Mouse (Mus musculus) small intestine, adult 2 months (tissue): ENCODE measurements around the gene Reep3. TPM values are rescaled to one million over a fixed set of nuclear protein-coding genes. Genes with fewer than 3 reads are reported as not detected.

Experiments
- H3K27ac ChIP-seq: fragments of 200-500 bp; 2 replicates; pipeline ENCODE4 v1.5.1; 2012; ENCODE audit warnings: low read depth, low read length, control low read depth, inconsistent platforms; ENCODE audit not compliant: insufficient read depth
- H3K27me3 ChIP-seq: fragments of 200-500 bp; 2 replicates; pipeline ENCODE4 v1.6.1; 2012; ENCODE audit warnings: mild to moderate bottlenecking, moderate library complexity, low read length, inconsistent platforms; ENCODE audit not compliant: control insufficient read depth, insufficient read depth
- H3K36me3 ChIP-seq: fragments of 200-500 bp; 2 replicates; pipeline ENCODE4 v1.6.1; 2012; ENCODE audit warnings: mild to moderate bottlenecking, low read length, control low read depth, inconsistent platforms; ENCODE audit not compliant: control insufficient read depth, insufficient read depth
- H3K4me1 ChIP-seq: fragments of 200-500 bp; 2 replicates; pipeline ENCODE4 v1.6.1; 2012; ENCODE audit warnings: low read length, inconsistent platforms, mixed read lengths; ENCODE audit not compliant: control insufficient read depth, insufficient read depth, insufficient read length
- H3K4me3 ChIP-seq: fragments of 200-500 bp; 2 replicates; pipeline ENCODE4 v1.5.1; 2012; ENCODE audit warnings: low read depth, mild to moderate bottlenecking, control low read depth, inconsistent platforms, low read length, moderate library complexity
- CTCF ChIP-seq: fragments of 200-500 bp; IDR thresholded peaks from 2 replicates; pipeline ENCODE4 v1.5.1; 2012; ENCODE audit warnings: low read depth, mild to moderate bottlenecking, control low read depth, inconsistent platforms, low read length, moderate library complexity, mixed read lengths; ENCODE audit not compliant: insufficient replicate concordance, insufficient read length; ENCODE audit errors: extremely low read depth
- POLR2A ChIP-seq: fragments of 200-500 bp; IDR thresholded peaks from 2 replicates; pipeline ENCODE4 v1.6.1; 2012; ENCODE audit warnings: low read depth, mild to moderate bottlenecking, control low read depth, inconsistent platforms, low read length, moderate library complexity
- WGBS: fragments of 180-500 bp; shearing (Covaris S2); methylation state at CpG from one replicate; pipeline ENCODE4 v1.1.7; 2018; 5-methylcytosine and 5-hydroxymethylcytosine counted together
- polyA plus RNA-seq: library from polyadenylated mRNA; depleted of rRNA; stranded (reverse); fragments of >200 nt; gene quantifications from 2 replicates; pipeline ENCODE4 v1.2.3, GENCODE M21; 2012

The Reep3 gene
- polyA plus RNA-seq, 1 experiment: 16.4 TPM

DNA sequence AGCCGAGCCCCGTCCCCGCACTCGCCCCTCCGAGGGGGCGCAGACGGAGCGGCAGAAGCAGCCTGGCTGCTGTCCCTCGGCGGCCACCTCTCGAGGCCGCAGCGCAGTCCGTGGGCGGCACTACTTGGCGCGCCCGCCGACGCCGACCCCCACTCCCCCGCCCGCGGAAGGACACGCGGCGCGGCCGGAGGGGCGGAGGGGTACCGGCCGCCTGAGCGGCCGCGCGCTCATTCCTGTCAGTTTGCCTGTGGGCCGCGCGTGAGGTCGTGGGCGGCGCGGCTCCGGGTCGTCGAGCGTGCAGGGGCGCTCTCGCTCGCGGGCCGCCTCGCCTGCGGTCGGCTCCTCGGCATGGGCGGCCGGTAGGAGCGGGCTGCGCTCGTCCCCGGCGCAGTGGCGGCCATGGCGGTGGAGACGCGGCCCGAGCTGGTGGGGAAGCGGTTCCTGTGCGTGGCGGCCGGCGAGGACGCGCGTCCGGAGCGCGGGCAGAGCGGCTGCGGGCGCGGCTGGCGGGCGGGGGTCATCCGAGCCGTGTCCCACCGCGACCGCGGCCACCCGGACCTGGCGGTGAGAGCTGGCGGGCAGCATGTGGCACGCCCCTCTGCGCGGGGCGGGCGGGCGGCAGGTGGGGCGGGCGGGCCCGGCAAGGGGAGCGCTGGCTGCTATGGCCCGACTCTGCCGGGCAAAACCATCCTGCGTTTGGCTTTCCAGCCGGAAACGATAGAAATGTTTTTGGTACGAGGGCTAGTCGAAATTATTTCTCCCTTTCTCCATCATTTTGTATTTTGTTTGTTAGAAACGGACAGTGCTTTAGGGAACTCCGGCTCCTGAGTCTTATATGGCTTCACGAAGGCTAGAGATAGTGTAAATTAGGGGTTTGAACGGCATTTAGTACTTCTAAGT, 30.4 kb upstream of the Reep3 start:
- H3K36me3 ChIP-seq: no peaks in the 10 kb centered on the region
- TF ChIP-seq CTCF: no peak
- TF ChIP-seq POLR2A: no peak

DNA sequence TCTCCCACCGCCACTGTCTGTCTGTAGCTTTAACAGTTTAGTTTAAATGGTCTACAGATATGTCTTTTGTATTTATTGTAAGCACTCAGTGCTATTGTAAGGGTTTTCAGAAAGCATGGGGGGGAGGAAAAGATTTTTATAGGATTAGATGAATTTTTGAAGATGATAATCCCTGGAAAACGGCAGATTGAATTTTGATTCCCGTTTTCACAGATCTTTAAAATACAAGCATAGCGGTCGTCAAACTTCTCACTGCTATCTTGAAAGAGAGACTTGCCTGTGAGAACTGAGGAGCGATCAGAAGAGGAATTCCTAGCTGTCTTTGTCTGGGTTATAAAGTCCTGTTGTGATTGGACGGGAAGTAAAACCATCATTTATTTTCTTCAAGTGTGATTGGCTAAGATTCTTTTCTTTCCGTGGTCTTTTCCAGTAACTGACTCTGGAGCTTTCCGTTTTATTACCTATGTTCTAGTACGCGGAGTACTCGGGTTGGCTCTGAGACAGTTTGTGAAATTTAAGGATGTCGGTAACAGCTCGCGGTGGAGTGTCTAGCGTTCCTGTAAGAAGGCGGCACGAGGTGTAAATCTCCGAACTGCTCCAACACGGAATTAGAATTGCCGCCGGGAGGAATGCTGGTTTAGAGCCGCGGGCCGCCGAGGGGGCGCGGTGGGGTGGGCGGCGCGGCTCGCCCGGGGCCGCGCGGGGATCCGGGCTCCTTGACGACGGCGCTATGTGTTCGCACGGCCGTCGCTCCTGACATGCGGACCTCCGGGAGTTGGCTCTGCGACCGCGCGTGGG, 29.5 kb upstream of the Reep3 start:
- WGBS: 3% methylated on average over 50 of the region's 50 CpGs
- no peak overlapping the region for H3K27ac ChIP-seq
- TF ChIP-seq CTCF (no peak), POLR2A (no peak)

More for the DNA sequence above, 30.4 kb upstream of the Reep3 start:
- under 1% methylated on average over 113 of the region's 115 CpGs for WGBS
- Histone ChIP-seq H3K27ac (no peak overlapping the region), H3K4me3 (peak overlapping the region; percentile 98), H3K27me3 (no peaks in the 10 kb centered on the region), H3K4me1 (no peaks in the 10 kb centered on the region)

DNA sequence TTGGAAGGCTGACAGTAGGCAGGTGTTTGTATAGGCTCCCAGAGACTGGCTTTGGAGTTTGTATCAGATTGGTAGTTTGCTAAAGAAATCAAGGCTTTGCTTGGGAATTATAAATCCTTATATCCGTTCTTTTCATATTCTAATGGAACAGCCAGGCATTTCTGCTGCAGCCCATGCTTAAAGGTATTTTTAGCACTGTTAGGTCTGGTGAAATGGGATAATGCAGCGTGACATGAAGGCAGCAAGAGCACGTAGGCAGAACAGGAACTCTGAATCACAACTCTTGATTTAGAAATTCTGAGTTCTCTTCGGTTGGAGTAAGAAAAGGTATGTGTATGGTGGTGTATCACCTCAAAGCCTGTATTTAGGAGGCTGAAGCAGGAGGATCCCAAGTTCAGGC, 27.4 kb upstream of the Reep3 start:
- no peaks in the 10 kb centered on the region for H3K27me3 ChIP-seq
- H3K27ac ChIP-seq: no peak overlapping the region
- 77% methylated on average over 4 of the region's 4 CpGs for WGBS
- peaks cover 5% of the 10 kb centered on the region; the same call in 1 of the 2 replicates for H3K4me1 ChIP-seq
- H3K36me3 ChIP-seq: no peaks in the 10 kb centered on the region
- TF ChIP-seq POLR2A (no peak), CTCF (no peak)
- no peak overlapping the region for H3K4me3 ChIP-seq

More for the DNA sequence above, 29.5 kb upstream of the Reep3 start:
- Histone ChIP-seq H3K36me3 (no peaks in the 10 kb centered on the region), H3K4me1 (no peaks in the 10 kb centered on the region), H3K4me3 (peak overlapping the region; percentile 98), H3K27me3 (no peaks in the 10 kb centered on the region)

DNA sequence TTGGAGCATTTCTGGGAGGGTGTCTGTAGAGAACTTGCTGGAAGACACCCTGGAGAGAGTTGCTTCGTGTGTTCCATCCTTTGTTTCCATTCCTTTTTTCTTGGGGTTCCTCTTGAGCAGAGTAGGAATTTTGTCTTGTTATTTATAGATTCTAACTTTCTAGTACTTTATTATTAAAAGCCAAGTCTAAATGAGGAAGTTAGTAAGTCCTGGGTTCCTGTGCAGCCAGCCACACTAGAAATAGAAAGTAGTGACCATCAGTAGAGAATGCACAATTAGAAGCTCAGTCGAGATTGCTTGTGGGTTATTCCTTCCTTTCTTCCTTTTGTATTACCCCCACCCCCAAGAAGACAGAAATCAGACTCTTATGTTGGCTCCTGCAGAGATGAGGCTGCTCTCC, 27.0 kb upstream of the Reep3 start:
- whole genome bisulfite sequencing: 53% methylated on average over 2 of the region's 2 CpGs
- no peaks in the 10 kb centered on the region for H3K36me3 ChIP-seq
- H3K27ac ChIP-seq: no peak overlapping the region
- TF ChIP-seq CTCF (no peak), POLR2A (no peak)
- peaks cover 5% of the 10 kb centered on the region; the same call in 1 of the 2 replicates for H3K4me1 ChIP-seq
- H3K4me3 ChIP-seq: no peak overlapping the region
- no peaks in the 10 kb centered on the region for H3K27me3 ChIP-seq

DNA sequence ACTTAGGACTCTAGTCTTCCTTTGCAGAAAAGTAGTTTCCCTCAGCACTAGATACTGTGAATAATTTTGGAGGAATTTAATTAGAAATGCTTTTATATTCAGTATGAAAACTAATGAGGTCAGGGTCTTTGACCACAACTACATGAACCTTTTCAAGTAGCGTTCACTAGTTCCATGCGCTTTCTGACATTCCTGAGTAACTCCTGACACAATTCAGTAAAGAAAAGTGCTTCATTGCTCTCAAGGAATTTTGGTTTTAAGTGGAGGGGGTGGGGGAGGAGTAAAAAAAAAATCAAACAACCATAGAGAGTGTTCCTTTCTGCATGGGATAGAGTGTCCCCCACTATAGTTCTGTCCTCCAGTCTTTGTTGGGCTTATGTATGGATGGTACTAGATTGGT, 23.9 kb upstream of the Reep3 start:
- no peak overlapping the region for H3K4me3 ChIP-seq
- no peaks in the 10 kb centered on the region for H3K36me3 ChIP-seq
- no peaks in the 10 kb centered on the region for H3K27me3 ChIP-seq
- WGBS: 86% methylated on average over 2 of the region's 2 CpGs
- TF ChIP-seq CTCF: no peak
- H3K4me1 ChIP-seq: peaks cover 9% of the 10 kb centered on the region; the same call in 1 of the 2 replicates
- H3K27ac ChIP-seq: no peak overlapping the region

DNA sequence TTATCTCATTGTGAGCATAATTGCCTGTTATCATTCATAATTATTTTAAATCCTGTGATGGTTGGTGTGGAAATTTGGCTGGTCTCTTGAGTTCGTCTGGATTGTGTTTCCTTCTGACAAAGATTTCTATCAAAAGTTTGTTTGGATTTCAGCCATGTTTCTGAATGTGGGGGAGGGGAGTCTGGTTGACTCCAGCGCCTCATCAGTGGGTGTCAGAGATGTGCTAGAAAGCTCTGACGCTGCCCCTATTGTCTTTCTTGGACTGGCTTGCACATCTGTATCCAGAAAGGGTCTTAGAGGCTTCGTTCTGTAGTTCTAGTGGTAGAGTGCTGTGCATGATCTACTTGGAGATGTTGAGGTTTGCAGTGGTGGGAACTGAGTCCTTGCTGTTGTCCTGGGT, 23.4 kb upstream of the Reep3 start:
- Histone ChIP-seq H3K4me3 (no peak overlapping the region), H3K27ac (no peak overlapping the region), H3K4me1 (peaks cover 9% of the 10 kb centered on the region; the same call in 1 of the 2 replicates), H3K36me3 (no peaks in the 10 kb centered on the region), H3K27me3 (no peaks in the 10 kb centered on the region)
- no peak for TF ChIP-seq POLR2A
- TF ChIP-seq CTCF: no peak
- 61% methylated on average over 4 of the region's 4 CpGs for WGBS

DNA sequence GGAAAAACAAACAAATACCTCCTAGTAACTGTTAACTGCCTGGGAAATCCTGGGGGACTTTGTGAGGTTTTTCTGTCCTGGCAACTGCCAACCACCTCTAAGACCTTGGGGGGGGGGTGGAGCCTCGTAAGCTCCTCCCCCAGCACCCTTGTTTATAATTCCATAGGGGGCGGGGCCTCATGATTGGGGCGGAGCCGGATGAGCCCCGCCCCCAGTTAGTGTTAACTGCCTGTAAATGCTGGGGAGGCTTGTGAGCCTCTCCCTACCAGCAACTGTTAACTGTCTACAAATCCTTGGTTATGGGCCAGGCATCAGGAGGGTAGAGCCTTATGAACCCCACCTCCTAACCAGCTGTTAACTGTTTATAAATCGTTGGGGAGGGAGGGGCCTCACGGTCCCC, 22.5 kb upstream of the Reep3 start:
- no peaks in the 10 kb centered on the region for H3K27me3 ChIP-seq
- H3K27ac ChIP-seq: no peak overlapping the region
- peaks cover 9% of the 10 kb centered on the region; the same call in 1 of the 2 replicates for H3K4me1 ChIP-seq
- TF ChIP-seq CTCF (no peak), POLR2A (no peak)
- H3K36me3 ChIP-seq: no peaks in the 10 kb centered on the region
- H3K4me3 ChIP-seq: no peak overlapping the region
- 41% methylated on average over 7 of the region's 7 CpGs for WGBS
